8 mouse cellular contexts compared by ENCODE assay signal in the genomic region with DNA sequence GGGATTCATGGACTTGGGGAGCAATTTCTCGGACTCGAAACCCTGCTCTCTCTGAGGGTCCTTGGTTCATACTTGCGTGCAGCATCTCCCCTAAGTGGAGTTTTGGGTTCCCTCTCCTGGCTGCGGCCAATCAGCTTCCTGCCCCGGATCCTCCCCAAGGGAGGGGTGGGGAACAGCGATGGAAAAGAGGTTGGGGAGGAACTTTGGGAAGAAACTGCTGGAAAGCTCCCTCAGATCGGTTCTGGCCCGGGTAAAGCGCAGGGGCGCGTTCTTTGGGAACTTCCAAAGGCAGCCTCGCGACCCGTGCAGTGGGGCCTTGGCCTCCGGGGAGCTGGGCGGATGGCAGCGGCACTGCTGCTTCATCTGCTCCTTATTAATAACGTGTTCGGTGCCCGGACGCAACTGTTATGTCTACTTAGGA. TPM values are rescaled to one million over a fixed set of nuclear protein-coding genes. Genes with fewer than 3 reads are reported as not detected.
DNase-seq lines count a peak whose midpoint lies in the region; ATAC-seq and TF ChIP-seq lines count a peak whose summit lies in the region.

No protein-coding gene starts in this region.

- DNase-seq in CD4-positive, CD25-positive, alpha-beta regulatory T cell, adult 2 months (ENCODE audit: low read depth, low spot score): peak; percentile 12
- DNase-seq in thymus, postnatal 4 days: peak; percentile 34
- no peak for DNase-seq in thymus, postnatal 10 days (ENCODE audit: low spot score in 2 of 2)
- DNase-seq in yolk sac, embryonic 10.5 days (ENCODE audit: low spot score): peak; percentile 51

- H3K4me2 ChIP-seq in intestine, postnatal 0 days (replicated peaks; ENCODE audit: low read depth): peak overlapping the region; percentile 91

- ATAC-seq in CD4-positive, CD25-positive, alpha-beta regulatory T cell, adult 4 months: no peak
- 0 out of 2 replicates have a peak, but pooled peaks have one; percentile 7 for ATAC-seq in granulocyte monocyte progenitor cell, adult 5-6 weeks (replicated peaks; ENCODE audit: poor library complexity, severe bottlenecking)
- ATAC-seq in intestine, postnatal 0 days: peak; percentile 11; the same call in 1 of the 2 replicates

- peak overlapping the region; percentile 92 for H3K27ac ChIP-seq in intestine, postnatal 0 days (ENCODE audit: low read depth, low read length)
- no peak overlapping the region for H3K27ac ChIP-seq in macrophage

- TF ChIP-seq CTCF in intestine, postnatal 0 days (IDR thresholded peaks at IDR 0.05; ENCODE audit: low read depth): no peak

- no peaks in the 10 kb centered on the region for H3K36me3 ChIP-seq in intestine, postnatal 0 days (ENCODE audit: control insufficient read depth, insufficient read depth)
- H3K36me3 ChIP-seq in macrophage (ENCODE audit: inconsistent target): no peaks in the 10 kb centered on the region

- peaks cover 11% of the 10 kb centered on the region for H3K4me1 ChIP-seq in intestine, postnatal 0 days (replicated peaks; ENCODE audit: control insufficient read depth, insufficient read depth, low read length)

- no peaks in the 10 kb centered on the region for H3K27me3 ChIP-seq in intestine, postnatal 0 days (replicated peaks; ENCODE audit: control insufficient read depth, insufficient read depth, low read length)

- peak overlapping the region; percentile 67 for H3K4me3 ChIP-seq in intestine, postnatal 0 days (ENCODE audit: low read depth, low read length)
- peak overlapping the region; percentile 12; the same call in 1 of the 2 replicates for H3K4me3 ChIP-seq in macrophage (ENCODE audit: inconsistent target)

- no peaks in the 10 kb centered on the region for H3K79me2 ChIP-seq in macrophage (ENCODE audit: inconsistent target)

- peak overlapping the region; percentile 89 for H3K9ac ChIP-seq in intestine, postnatal 0 days (ENCODE audit: low read depth, low read length)

- H3K9me3 ChIP-seq in intestine, postnatal 0 days (ENCODE audit: control insufficient read depth): no peaks in the 10 kb centered on the region

- WGBS in intestine, postnatal 0 days: under 1% methylated on average over 21 of the region's 21 CpGs
- WGBS in macrophage (ENCODE audit: missing documents): under 1% methylated on average over 21 of the region's 21 CpGs

RNA-seq across cellular contexts. Expression of a gene that starts 1.0 kb away (rescaled TPM):
- polyA plus RNA-seq in CD4-positive, CD25-positive, alpha-beta regulatory T cell, adult 4 months (2017; shearing (Covaris generic)): under 1 TPM; 0.10 to 0.19 TPM
- total RNA-seq in granulocyte monocyte progenitor cell, adult 5-6 weeks (2014; fragmentation: Nextera tagmentation): 2.6 and 2.8 TPM in 2 replicates
- total RNA-seq in granulocyte monocyte progenitor cell, adult 5-6 weeks (2017): 5.2 and 5.4 TPM in 2 replicates
- polyA plus RNA-seq in intestine, postnatal 0 days (2015; fragmentation: Nextera tagmentation; extraction: Ambion mirVana): 4.9 and 5.4 TPM in 2 replicates
- 10 to 100 TPM in 17 of 26 experiments, 1 to 10 TPM in 9; 2.2 to 25.6 (median 10.5) TPM for total RNA-seq in macrophage (2018; cell fraction: chromatin; rRNA removed)
- total RNA-seq in macrophage (2018; cell fraction: cytosol; rRNA removed): 10 to 100 TPM in 1 of 26 experiments, 1 to 10 TPM in 25; 4.6 to 10.7 (median 5.8) TPM
- 10 to 100 TPM in 19 of 26 experiments, 1 to 10 TPM in 7; 7.5 to 17.2 (median 11.2) TPM for total RNA-seq in macrophage (2018; cell fraction: nucleus; rRNA removed)
- 2.8 to 4.7 TPM (median 3.9 TPM) in 3 replicates for polyA plus RNA-seq in macrophage (2018)

RNA-seq across cellular contexts. Expression of a gene that starts 13.8 kb away (rescaled TPM):
- polyA plus RNA-seq in CD4-positive, CD25-positive, alpha-beta regulatory T cell, adult 4 months (2017; shearing (Covaris generic)): 10 to 100 TPM; 40.3 to 55.7 TPM
- total RNA-seq in granulocyte monocyte progenitor cell, adult 5-6 weeks (2014; fragmentation: Nextera tagmentation): 8.8 and 9.6 TPM in 2 replicates
- total RNA-seq in granulocyte monocyte progenitor cell, adult 5-6 weeks (2017): 5.8 and 6.7 TPM in 2 replicates
- polyA plus RNA-seq in intestine, postnatal 0 days (2015; fragmentation: Nextera tagmentation; extraction: Ambion mirVana): 13.5 and 15.6 TPM in 2 replicates
- total RNA-seq in macrophage (2018; cell fraction: chromatin; rRNA removed): 10 to 100 TPM in 18 of 26 experiments, 1 to 10 TPM in 7, not detected in 1; 1.4 to 23.9 (median 12.6) TPM
- 1 to 10 TPM; 3.8 to 8.2 (median 6.0) TPM for total RNA-seq in macrophage (2018; cell fraction: cytosol; rRNA removed)
- 10 to 100 TPM in 7 of 26 experiments, 1 to 10 TPM in 19; 2.0 to 15.3 (median 8.1) TPM for total RNA-seq in macrophage (2018; cell fraction: nucleus; rRNA removed)
- polyA plus RNA-seq in macrophage (2018): 4.8 to 7.1 TPM (median 5.0 TPM) in 3 replicates

Comparison
In these comparisons a context has a peak if more than half of its experiments do, and no peak if none do; other contexts are left out.
1. DNase-seq: peak in CD4-positive, CD25-positive, alpha-beta regulatory T cell, adult 2 months (single experiment), thymus, postnatal 4 days (single experiment) and yolk sac, embryonic 10.5 days (single experiment); none in thymus, postnatal 10 days (0 of 2).